Mouse (Mus musculus) adrenal gland, postnatal 10 days (tissue): Measurements from ENCODE around the gene Mis18a. TPM values are rescaled to one million over a fixed set of nuclear protein-coding genes. Genes with fewer than 3 reads are reported as not detected.
A peak's percentile ranks its signal among the peaks of the same experiment; 100 is the strongest.

Experiments
- DNase-seq: peaks from one replicate; pipeline ENCODE4 v3.0.0; 2021; ENCODE audit warnings: mixed read lengths
- total RNA-seq, 2 experiments: library from RNA; stranded (reverse); gene quantifications; 2 replicates each; pipeline ENCODE4 v1.2.3; 2021

The Mis18a gene
- total RNA-seq, 2 experiments from 2014 or later = 8.8 to 10.6 TPM

DNA sequence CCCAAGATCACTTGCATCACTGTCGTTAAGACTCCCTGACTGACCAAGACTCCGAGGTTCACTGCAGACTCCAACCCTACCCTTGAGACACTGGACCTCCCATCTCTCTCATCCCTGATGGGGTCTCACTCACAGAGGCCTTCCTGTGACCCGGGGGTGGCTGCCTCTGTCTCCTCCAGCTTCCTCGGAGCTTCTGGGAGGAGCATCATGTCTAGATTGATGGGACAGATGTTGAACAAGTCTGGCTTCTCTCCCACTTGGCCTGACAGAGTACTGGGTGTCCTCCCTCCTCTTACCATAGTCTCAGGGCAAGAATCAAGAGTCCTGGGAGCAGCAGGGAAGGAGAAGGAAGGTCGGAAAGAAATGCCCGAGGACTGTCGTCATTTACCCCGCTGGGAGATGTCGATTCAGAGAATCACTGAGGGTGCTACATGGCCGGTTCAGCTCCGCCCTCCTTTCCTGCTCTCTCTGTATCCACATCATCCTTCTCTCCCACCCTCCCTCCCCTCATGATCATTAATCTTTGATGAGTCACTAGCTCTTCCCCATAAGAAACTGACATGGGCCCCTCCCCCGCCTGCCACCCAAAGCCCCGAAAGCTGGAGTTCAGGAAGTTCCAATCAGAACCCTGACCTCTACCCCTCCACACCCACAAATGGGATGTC lies 22.9 kb downstream of the Mis18a start:
- no peak for DNase-seq

DNA sequence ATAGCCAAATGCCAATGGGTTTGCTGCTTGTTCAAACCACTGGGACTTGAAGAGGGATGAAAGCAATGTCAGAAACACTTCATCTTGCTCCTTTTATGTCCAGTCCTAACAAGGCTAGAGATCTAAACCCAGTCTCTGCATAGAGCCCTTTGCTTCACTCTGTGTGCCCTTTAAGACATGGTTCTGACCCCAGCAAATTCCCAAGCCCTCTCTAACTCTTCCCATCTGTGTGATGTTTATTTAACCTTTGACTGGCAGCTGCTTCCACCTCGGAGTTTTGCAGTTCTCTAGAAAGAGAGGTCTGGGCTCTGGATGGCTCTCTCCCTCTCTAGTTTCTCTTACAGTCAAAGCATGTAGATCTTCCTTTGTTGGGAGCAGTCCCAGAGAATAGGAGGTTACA lies 23.6 kb downstream of the Mis18a start:
- no peak for DNase-seq

- no peak for DNase-seq
These were observed 25.7 kb downstream of the Mis18a start for GRCm38 (mm10) chr16:90701541-90701940.

DNA sequence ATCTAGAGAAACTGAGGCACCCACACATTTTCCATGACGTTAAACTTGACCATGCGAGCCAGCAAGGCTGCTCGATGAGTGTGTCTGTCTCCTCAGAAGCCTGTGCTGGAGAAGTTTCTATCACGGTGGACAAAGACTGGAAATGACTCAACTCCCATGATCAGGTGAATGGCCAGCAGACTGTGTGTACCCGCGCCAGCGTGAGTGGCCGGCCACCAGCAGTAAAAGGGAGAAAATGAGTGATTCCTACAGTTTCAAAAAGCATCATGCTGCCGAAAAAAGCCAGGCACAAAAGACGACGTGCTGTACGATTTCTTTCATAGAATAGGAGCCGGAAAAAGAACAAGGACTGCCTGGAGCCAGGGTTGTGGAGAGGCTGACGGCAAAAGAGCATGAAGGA lies 27.8 kb downstream of the Mis18a start:
- no peak for DNase-seq

- no peak for DNase-seq
These were observed 30.9 kb downstream of the Mis18a start for GRCm38 (mm10) chr16:90696306-90696705.

GRCm38 (mm10) chr16:90695121-90695520 lies 32.1 kb downstream of the Mis18a start:
- no peak for DNase-seq

- DNase-seq = peak; percentile 62
These were observed 32.5 kb downstream of the Mis18a start for GRCm38 (mm10) chr16:90694719-90695118.

DNA sequence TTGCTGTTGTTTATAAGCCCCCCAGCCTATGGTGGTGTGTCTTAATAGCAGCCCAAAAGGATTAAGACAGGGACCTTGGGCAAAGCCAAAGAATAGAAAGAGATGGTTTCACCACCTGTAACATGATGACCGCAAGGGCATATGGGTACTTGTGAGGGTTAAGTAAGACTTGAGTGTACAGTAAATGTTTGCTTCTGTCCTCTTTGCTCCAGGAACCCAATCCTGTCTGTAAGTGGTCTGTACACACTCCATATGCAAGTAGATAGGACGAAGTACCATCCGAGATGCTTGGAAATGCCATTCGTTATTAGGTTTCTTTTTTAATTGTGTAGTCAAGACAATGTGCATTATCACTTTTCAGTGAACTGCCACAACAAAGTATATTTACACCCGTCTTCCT lies 33.6 kb downstream of the Mis18a start:
- DNase-seq = no peak

DNA sequence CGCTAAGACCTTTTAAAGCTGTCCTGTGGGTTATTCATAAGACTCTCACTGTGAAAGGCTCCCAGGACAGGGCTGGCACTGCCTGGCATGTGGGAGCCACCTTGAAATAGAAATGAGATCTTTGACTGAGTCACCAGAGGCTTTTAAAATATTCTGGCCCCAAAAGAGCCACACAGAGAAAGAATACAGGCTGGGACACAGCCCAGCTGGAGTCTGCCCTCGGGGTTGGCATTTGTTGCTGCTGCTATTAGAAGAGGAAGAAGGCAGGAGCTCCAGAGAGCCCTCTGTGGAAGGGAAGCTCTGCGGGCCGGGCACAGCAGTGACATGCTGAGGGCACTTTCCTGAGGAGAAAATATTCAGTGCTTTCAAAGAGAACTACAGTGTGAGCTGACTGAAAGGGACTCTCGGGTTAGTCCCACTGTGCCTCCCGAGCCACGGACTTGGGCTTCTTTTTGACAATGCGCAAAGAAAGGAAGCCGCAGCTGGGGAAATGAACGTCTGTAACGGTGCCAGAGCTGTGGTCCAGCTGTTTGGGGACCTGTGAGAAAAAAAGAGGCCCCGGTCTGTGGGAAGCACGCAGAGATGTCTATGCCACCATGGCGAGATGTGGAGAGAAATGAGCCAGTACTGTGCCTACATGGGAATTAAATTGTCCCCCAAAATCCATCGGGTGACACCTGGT lies 34.4 kb downstream of the Mis18a start:
- peak; percentile 61 for DNase-seq

GRCm38 (mm10) chr16:90687687-90688263 lies 39.4 kb downstream of the Mis18a start:
- DNase-seq = peak; percentile 25

- no peak for DNase-seq
These were observed 40.2 kb downstream of the Mis18a start for GRCm38 (mm10) chr16:90687011-90687410.

DNA sequence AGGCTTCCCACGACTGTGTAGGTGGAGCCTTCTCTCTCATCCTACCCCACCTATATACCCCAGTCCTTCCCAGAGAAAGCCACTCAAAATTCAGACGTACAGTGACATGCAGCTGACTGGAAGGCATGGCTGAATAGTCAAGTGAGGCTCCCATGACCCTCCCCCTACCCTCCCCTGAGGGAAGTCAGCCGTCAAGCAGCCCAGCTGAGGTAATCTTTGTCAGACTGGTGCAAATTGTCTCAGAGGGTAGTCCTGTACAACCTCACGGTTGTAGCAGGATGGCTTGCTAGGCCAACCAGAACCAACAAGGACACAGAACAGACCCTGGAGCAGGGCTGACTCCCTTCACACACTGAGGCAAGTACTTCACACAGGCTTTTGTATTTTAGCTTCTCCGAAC lies 43.1 kb downstream of the Mis18a start:
- DNase-seq = no peak

DNA sequence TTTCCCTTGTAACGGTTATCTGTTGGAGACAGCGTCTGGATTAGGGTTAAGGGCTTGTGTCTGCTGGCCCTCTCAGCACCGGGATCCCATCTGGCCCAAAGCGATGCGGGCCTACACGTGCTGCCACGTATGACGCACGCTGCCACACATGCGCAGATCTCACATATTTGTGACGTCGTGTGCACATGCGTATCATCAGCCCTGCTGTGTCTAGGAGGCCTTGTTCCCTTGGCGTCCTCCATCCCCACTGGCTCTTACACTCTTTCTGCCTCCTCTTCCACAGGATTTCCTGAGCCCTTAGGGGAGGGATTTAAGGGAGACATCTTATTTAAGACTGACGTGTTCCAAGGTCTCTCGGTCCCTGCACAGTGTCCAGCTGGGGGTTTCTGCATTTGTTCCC lies 47.2 kb downstream of the Mis18a start:
- DNase-seq = no peak

GRCm38 (mm10) chr16:90678820-90679219 lies 48.4 kb downstream of the Mis18a start:
- no peak for DNase-seq

GRCm38 (mm10) chr16:90676920-90677574 lies 50.2 kb downstream of the Mis18a start:
- DNase-seq = peak; percentile 73

- DNase-seq = no peak
These were observed 52.6 kb downstream of the Mis18a start for GRCm38 (mm10) chr16:90674651-90675050.

- peak; percentile 61 for DNase-seq
These were observed 53.5 kb downstream of the Mis18a start for GRCm38 (mm10) chr16:90673507-90674354.

Other genes with a start within 250 kb of the Mis18a start
- gene Mrap, start 10.8 kb upstream of the Mis18a start, total RNA-seq = 100 to 1,000 TPM; 218 to 374 TPM
- 10 to 100 TPM; 11.9 to 14.3 TPM for gene Urb1, start 83.0 kb upstream of the Mis18a start, total RNA-seq
- 1 to 10 TPM; 4.3 to 4.5 TPM for gene Eva1c, start 99.3 kb upstream of the Mis18a start, total RNA-seq
- gene Cfap298, start 207.7 kb upstream of the Mis18a start, total RNA-seq = 10 to 100 TPM; 30.6 to 31.6 TPM